Mouse (Mus musculus) embryonic facial prominence, embryonic 11.5 days (tissue): ENCODE measurements at regions not wholly inside any gene's neighbourhood (a gene's known extent, or its start where the extent isn't known, plus 50 kb on each side); places are given as distances from the start of the nearest gene placed in this dataset.

Experiments used
- ATAC-seq: fragments of 200-750 bp; cut with Nextera tagmentation; replicated peaks from 2 replicates; pipeline ENCODE4 v1.8.0; 2017; ENCODE audit warnings: low read depth; ENCODE audit not compliant: insufficient number of reproducible peaks, low FRiP score, low TSS enrichment
- DNase-seq: peaks from one replicate; pipeline ENCODE4 v3.0.0-alpha.2; 2015; ENCODE audit warnings: low spot score
- H3K27ac ChIP-seq: fragments of 300-500 bp; sonication (generic); replicated peaks from 2 replicates; pipeline ENCODE4 v1.5.1; 2014; ENCODE audit warnings: mild to moderate bottlenecking, low read depth, low read length, control low read depth
- H3K27me3 ChIP-seq: fragments of 300-500 bp; sonication (generic); 2 replicates; pipeline ENCODE4 v1.6.1; 2014; ENCODE audit warnings: mild to moderate bottlenecking, low read length, moderate library complexity, mixed read lengths; ENCODE audit not compliant: control insufficient read depth, insufficient read depth
- H3K36me3 ChIP-seq: fragments of 300-500 bp; sonication (generic); replicated peaks from 2 replicates; pipeline ENCODE4 v1.6.1; 2014; ENCODE audit warnings: low read depth, mild to moderate bottlenecking, low read length, moderate library complexity, mixed read lengths; ENCODE audit not compliant: control insufficient read depth, insufficient read depth
- H3K4me1 ChIP-seq: fragments of 300-500 bp; sonication (generic); 2 replicates; pipeline ENCODE4 v1.6.1; 2014; ENCODE audit warnings: low read length, mixed read lengths; ENCODE audit not compliant: control insufficient read depth, insufficient read depth
- H3K4me2 ChIP-seq: fragments of 300-500 bp; sonication (generic); 2 replicates; pipeline ENCODE4 v1.6.1; 2014; ENCODE audit warnings: low read depth, mild to moderate bottlenecking, control low read depth, low read length, moderate library complexity
- H3K4me3 ChIP-seq: fragments of 300-500 bp; sonication (generic); 2 replicates; pipeline ENCODE4 v1.5.1; 2014; ENCODE audit warnings: low read depth, low read length, control low read depth
- H3K9ac ChIP-seq: fragments of 300-500 bp; sonication (generic); replicated peaks from 2 replicates; pipeline ENCODE4 v1.6.1; 2014; ENCODE audit warnings: mild to moderate bottlenecking, control low read depth, low read length
- H3K9me3 ChIP-seq: fragments of 300-500 bp; sonication (generic); replicated peaks from 2 replicates; pipeline ENCODE4 v1.6.1; 2016; ENCODE audit warnings: mild to moderate bottlenecking, low read length, inconsistent platforms, mixed read lengths; ENCODE audit not compliant: control insufficient read depth
- WGBS: fragments of 180-500 bp; shearing (Covaris S2); extraction: QIAGEN DNeasy Blood & Tissue Kit; methylation state at CpG from one replicate; pipeline ENCODE4 v1.1.7; 2014; 5-methylcytosine and 5-hydroxymethylcytosine counted together

- no peaks in the 10 kb centered on the region for H3K27me3 ChIP-seq
- ATAC-seq (no peak), DNase-seq (no peak)
- no peaks in the 10 kb centered on the region for H3K36me3 ChIP-seq
- no peak overlapping the region for H3K27ac ChIP-seq
- no peaks in the 10 kb centered on the region for H3K9me3 ChIP-seq
- no peak overlapping the region for H3K4me2 ChIP-seq
- H3K4me1 ChIP-seq: no peaks in the 10 kb centered on the region
- 68% methylated on average over 4 of the region's 4 CpGs for WGBS
- no peak overlapping the region for H3K9ac ChIP-seq
- no peak overlapping the region for H3K4me3 ChIP-seq
Observed at GRCm38 (mm10) chr1:71941688-71942087, 270.4 kb downstream of the Mreg start.

DNA sequence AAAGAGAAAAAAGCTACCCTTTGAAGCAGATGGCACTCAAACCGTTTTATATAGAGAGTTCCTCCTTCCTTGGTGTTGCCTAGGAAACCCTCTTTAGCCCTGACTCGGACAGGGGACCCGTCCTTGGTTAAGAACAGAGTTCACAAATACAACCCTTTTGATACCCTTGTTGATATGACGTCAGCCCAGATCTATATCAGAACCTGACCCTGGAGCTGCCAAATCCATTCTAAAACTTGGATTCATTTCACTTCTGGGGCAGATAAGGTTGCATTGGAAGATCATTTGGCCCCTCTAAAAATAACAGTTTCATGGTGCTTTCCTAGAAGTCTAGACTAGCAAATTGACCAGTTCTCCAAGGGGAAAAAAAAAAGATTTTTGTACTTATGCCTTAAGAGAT lies 271.2 kb downstream of the Mreg start:
- Histone ChIP-seq H3K9me3 (no peaks in the 10 kb centered on the region), H3K4me2 (no peak overlapping the region), H3K27me3 (no peaks in the 10 kb centered on the region), H3K9ac (no peak overlapping the region), H3K4me3 (no peak overlapping the region), H3K36me3 (no peaks in the 10 kb centered on the region), H3K4me1 (no peaks in the 10 kb centered on the region), H3K27ac (no peak overlapping the region)
- DNase-seq (peak; percentile 20), ATAC-seq (no peak)
- 43% methylated on average over 4 of the region's 4 CpGs for WGBS

GRCm38 (mm10) chr1:71938323-71939007 lies 273.6 kb downstream of the Mreg start:
- ATAC-seq (no peak), DNase-seq (no peak)
- Histone ChIP-seq H3K9ac (no peak overlapping the region), H3K9me3 (no peaks in the 10 kb centered on the region), H3K36me3 (no peaks in the 10 kb centered on the region), H3K4me3 (no peak overlapping the region), H3K4me1 (no peaks in the 10 kb centered on the region), H3K27ac (no peak overlapping the region), H3K4me2 (no peak overlapping the region), H3K27me3 (no peaks in the 10 kb centered on the region)
- 68% methylated on average over 12 of the region's 12 CpGs for WGBS

DNA sequence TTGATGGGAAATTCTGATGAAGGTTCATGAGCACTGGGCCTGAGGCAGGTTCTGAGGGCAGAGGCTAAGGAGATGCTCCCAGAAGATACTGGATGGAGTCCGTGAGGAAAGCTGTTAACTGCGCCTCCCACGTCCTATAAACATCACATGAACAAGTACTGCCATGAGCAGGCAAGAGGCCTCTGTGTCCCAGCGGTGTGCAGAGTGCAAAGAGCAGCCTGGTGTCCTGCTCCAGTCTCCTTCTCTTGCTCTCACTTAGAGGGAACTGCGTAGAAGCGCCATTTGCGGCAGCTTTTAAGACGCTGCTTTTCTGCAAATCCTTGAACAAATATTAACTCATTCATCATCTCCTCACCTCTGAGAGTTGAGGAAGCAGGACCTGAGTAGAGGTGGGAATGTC lies 274.2 kb downstream of the Mreg start:
- Histone ChIP-seq H3K27ac (no peak overlapping the region), H3K4me1 (no peaks in the 10 kb centered on the region), H3K4me3 (no peak overlapping the region), H3K4me2 (no peak overlapping the region), H3K36me3 (no peaks in the 10 kb centered on the region), H3K9ac (no peak overlapping the region), H3K9me3 (no peaks in the 10 kb centered on the region), H3K27me3 (no peaks in the 10 kb centered on the region)
- DNase-seq (no peak), ATAC-seq (no peak)
- WGBS: 65% methylated on average over 8 of the region's 8 CpGs

DNA sequence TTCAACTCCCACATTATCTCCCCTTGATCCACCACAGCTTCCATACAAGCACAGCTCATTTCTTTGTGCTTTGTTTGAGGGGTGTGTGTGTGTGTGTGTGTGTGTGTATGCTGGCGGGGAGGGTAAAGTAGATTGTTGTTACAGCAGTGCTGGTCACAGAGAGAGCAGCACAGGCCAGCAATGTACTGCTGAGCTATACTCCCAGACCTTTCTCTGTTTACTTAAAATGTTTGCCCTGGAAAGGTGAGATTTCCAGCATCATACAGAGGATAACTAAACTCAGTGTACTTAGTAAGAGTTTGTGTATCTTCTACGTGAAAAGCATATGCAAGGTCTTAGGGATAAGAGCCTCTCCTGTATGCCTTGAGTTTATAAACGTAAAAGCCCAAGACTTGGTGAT lies 274.9 kb downstream of the Mreg start:
- Histone ChIP-seq H3K9me3 (no peaks in the 10 kb centered on the region), H3K27me3 (no peaks in the 10 kb centered on the region), H3K4me1 (no peaks in the 10 kb centered on the region), H3K9ac (no peak overlapping the region), H3K36me3 (no peaks in the 10 kb centered on the region), H3K27ac (no peak overlapping the region), H3K4me3 (no peak overlapping the region), H3K4me2 (no peak overlapping the region)
- WGBS: 72% methylated on average over 3 of the region's 3 CpGs
- no peak for DNase-seq
- ATAC-seq: no peak

DNA sequence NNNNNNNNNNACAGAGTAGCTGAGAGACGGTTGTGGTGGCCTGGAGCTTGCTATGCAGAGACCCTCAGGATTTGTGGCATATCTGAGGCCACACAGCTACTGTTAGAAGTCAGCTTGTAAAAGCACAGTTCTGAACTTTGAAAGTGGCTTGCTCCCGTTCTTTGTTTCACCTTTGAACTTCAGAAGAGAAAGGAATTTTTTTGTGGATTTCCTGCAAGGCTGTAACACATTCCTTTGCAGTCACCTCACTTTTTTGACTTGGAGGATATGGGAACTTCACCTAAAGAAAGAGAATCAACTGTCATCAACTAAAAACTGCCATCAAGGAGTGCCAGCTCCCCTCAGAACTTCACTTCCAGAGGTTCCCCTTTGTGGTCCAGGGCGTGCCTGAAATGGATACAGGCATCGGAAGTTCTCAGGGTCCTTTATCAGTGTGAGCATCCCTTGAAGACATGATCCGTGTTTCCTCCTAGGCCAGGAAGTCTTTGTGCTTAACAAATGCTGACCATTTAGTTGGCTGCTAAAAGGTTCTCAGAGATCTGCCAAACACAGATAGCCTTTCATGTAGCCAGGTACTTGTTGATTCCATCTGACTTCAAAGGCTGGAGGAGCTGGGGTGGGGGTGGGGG lies 275.5 kb downstream of the Mreg start:
- Histone ChIP-seq H3K4me1 (no peaks in the 10 kb centered on the region), H3K9me3 (no peaks in the 10 kb centered on the region), H3K36me3 (no peaks in the 10 kb centered on the region), H3K27ac (no peak overlapping the region), H3K4me2 (no peak overlapping the region), H3K9ac (no peak overlapping the region), H3K4me3 (no peak overlapping the region), H3K27me3 (no peaks in the 10 kb centered on the region)
- no peak for DNase-seq
- no peak for ATAC-seq
- 44% methylated on average over 5 of the region's 5 CpGs for WGBS

DNA sequence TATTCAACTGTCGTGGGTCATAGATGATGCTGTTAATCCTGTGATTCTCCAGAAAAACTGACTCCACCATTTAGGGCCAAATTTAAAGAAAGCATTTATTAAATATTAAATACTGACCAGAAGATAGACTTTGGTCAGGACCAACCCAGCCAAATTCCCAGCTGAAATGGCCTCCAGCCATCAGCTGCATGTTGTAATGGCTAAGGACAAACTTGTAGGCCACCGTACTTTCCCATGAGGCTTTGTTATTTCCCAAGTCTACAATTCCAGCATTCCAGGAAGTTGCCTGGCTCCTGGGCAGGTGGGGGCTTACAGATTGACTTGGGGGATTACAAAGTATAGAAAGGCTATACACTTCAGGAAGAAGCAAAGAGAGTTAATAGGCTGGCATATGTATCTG lies 272.5 kb upstream of the Fn1 start:
- Histone ChIP-seq H3K27me3 (no peaks in the 10 kb centered on the region), H3K9ac (no peak overlapping the region), H3K4me2 (no peak overlapping the region), H3K27ac (no peak overlapping the region), H3K9me3 (no peaks in the 10 kb centered on the region), H3K4me3 (no peak overlapping the region), H3K36me3 (no peaks in the 10 kb centered on the region), H3K4me1 (no peaks in the 10 kb centered on the region)
- DNase-seq: no peak
- WGBS: 89% methylated on average over 2 of the region's 2 CpGs
- no peak for ATAC-seq

DNA sequence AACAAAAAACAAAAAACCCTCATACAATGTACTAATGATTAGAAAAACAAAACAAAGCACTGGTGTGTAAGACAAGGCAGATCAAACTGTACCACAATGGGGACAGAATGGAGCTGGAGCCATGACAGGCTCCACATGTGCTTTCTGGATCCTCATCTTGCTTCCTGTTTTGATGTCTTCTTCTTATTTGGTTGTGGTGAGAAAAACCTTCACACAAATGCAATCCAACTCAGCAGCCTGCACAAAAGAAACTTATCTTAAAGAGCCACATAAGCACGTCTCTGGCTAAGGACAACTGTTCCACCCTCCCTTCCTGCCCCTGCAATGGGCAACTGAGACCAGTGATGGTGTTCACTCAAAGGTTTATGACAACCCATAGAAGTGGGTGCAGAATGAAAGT lies 271.9 kb upstream of the Fn1 start:
- no peak overlapping the region for H3K4me3 ChIP-seq
- H3K9ac ChIP-seq: no peak overlapping the region
- H3K4me2 ChIP-seq: no peak overlapping the region
- no peaks in the 10 kb centered on the region for H3K36me3 ChIP-seq
- no peaks in the 10 kb centered on the region for H3K4me1 ChIP-seq
- WGBS: 87% methylated on average over 1 of the region's 1 CpGs
- no peak for ATAC-seq
- H3K27me3 ChIP-seq: no peaks in the 10 kb centered on the region
- no peaks in the 10 kb centered on the region for H3K9me3 ChIP-seq
- no peak overlapping the region for H3K27ac ChIP-seq
- DNase-seq: no peak
